Mouse (Mus musculus) liver, postnatal 0 days (tissue): ENCODE results near the gene Kat2a.

Experiments
- CTCF ChIP-seq: sonication (generic); IDR thresholded peaks from 2 replicates; pipeline ENCODE4 v1.5.1; 2016; ENCODE audit warnings: antibody characterized with exemption, low read depth
- EP300 ChIP-seq: IDR thresholded peaks from 2 replicates; pipeline ENCODE4 v1.6.1; 2016; ENCODE audit warnings: antibody characterized with exemption, low read depth, mild to moderate bottlenecking

DNA sequence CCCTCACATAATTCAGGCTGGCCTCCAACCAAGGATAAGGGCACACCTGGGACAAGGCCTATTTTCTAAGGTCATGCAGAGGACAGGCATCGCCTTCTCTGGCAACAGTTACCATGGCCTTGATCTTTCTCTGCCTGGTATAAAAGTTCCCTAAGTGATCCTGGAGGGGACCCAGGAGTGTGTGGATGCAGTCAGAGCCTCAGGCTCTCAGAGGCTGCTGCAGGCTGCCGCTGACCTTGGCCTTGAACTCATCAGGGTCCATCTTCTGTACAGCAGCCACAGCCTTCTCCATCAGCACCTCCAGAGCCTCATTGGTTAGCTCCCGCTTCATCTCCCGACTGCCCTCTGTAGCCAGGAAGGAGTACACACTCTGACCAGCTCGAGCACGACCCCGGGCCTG lies 14.3 kb downstream of the Kat2a start:
- TF ChIP-seq CTCF (no peak), EP300 (no peak)
